Mouse (Mus musculus): ENCODE results near the gene Clta.

The Clta gene

DNA sequence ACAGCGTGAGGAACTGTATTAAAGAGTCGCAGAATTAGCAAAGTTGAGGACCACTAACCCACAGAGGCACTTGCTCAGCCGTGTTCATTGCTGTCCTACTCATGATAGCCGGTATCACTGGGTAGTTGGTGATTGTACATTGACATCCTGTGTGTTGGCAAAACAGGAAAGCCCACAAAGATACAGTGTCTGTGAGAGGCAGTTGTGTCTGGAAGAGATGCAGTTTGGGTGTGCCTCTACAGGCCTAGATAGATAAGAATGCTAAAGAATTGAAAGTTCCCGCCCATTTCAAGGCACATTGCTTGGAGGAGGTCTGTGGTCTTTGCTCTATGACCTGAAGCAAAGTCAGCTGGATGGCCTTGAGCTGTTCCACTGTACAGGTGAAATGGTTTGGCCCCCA lies at the start of gene Clta:
Clta (plus strand) TSS at position 327 of the 400 bp plus-strand sequence.
- ATAC-seq (ENCODE audit: insufficient number of reproducible peaks, low FRiP score, low TSS enrichment), result no peak

DNA sequence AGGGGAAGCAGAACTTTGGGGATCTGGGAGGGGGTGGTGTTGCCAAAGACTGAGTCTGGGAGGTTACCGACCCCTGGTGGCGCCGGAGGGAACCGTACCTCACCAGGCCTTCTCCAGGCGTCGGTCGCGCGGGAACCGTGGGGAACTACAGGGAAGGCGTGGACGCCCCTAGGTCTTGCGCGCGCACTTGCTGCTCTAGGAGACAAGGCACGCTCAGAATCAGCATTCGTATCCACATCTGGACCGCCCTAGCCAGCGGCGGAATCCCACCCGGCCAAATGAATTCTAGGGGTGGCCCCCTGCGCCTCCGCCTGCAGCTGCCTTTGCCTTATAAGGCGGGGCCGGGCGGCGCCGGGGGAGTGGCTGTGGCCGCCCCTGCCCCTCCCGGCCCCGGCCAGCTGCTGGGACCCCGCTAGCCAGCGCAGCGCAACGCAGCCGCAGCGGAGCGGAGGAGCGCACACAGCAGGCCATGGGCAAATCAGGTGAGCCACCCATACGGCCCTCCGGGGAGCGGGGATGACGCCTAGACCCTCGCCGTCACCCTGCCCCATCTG lies 46.9 kb upstream of the Clta start, which contains the start of gene Glipr2:
Glipr2 (plus strand) TSS at position 110 of the 554 bp plus-strand sequence.
- ATAC-seq (ENCODE audit: insufficient number of reproducible peaks, low FRiP score, low TSS enrichment), result no peak

DNA sequence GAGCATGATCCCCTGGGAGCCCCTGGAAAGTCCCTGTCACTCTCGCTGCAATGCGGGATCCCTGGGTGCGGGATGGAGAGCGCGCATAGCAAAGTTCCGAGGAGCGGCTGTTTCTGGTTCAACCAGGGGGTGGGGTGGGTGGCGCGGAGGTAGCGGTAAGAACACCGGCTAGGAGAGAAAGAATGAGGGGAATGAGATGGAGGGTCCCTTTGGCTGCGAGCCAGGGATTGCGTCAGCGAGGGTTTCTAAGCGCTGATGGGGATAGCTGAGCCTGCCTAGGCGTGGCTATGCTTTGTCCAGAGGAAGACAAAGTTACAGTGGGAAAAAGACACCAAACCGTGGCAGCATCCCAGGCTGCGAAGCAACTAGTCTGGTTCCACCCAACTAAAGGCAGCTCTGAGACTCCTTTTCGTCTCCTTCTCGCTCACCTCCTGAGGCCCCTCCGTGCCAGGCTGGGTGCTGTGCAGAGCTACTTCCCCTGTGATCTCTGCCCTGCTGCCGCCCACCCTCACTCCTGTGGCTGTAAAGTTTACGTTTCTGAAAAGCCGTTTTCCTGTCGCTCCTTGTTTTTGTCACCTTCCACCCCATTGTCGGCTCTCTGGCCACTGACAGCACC lies 46.3 kb upstream of the Clta start:
- no peak for ATAC-seq (ENCODE audit: insufficient number of reproducible peaks, low FRiP score, low TSS enrichment)

DNA sequence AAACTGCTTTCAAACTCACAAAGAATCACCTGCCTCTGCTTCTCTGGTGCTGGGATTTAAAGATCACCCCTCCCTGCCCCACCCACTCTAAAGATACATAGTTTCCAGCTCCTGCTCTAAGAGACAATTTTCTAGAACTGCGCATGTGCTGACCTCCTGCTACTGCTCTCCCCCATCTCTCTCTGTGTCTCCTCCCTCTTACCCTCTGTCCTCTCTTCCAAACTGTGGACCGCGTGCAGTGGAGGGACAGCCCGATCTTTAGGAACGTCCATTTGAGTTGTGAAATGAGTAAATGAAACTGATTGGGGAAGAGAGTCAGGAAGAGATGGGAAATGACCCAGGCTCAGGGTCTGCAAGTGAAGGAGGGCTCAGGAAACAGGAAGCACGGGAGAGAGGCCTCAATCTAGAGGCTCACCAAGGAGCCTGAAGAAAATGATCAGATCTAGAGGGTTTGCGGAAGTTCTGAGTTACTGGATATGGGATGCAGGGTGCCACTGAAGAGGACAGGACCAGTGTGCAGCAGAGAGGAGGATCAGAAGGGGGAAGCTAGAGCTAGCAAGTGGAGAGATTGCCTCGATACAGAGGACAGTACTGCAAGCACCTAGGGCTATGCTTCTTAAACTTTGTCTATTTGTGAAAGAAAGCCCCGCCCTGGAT lies 44.6 kb upstream of the Clta start:
- no peak for ATAC-seq (ENCODE audit: insufficient number of reproducible peaks, low FRiP score, low TSS enrichment)

DNA sequence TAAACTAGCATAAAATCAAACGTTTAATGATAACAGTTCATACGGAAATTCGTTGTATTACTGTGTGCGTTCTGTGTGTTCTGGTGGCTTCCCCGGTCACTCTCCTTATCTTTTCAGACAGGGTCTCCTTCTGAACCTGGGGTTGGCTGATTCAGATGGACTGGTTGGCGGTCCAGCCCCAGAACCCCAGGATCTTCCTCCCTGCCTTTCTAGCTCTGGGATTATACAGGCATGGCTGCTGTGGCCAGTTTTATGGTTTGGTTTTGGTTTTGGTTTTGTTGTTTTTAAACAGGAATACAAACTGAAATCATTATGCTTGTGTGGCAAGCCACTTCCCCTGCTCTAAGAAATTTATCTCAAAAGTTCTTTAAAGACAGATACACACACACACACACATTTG lies 44.0 kb upstream of the Clta start:
- ATAC-seq (ENCODE audit: insufficient number of reproducible peaks, low FRiP score, low TSS enrichment), result no peak

DNA sequence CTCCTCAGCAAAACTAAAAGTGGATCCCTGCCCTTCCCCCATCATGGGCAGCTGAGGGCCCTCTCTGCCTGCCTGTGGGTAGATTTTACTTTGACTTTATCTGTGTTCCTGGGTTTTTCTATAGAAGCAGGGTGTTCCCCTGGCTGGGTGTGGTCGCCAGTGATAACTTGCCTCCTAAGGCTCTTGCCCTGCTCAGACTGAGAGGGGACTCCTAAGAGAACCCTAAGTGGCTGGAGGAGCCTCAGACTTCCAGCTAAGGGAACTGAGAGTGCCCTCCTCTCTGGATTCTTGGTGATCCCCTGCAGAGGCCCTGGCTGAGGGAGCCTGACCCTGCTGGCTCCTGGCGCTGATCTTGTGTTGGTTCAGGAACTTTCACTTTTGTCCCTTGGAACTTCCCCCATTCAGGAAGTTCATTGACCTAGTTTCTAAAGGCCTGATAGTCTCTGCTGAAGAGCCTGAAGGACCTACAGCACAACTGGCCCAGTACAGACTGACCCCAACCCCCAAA lies 39.9 kb upstream of the Clta start:
- no peak for ATAC-seq (ENCODE audit: insufficient number of reproducible peaks, low FRiP score, low TSS enrichment)

DNA sequence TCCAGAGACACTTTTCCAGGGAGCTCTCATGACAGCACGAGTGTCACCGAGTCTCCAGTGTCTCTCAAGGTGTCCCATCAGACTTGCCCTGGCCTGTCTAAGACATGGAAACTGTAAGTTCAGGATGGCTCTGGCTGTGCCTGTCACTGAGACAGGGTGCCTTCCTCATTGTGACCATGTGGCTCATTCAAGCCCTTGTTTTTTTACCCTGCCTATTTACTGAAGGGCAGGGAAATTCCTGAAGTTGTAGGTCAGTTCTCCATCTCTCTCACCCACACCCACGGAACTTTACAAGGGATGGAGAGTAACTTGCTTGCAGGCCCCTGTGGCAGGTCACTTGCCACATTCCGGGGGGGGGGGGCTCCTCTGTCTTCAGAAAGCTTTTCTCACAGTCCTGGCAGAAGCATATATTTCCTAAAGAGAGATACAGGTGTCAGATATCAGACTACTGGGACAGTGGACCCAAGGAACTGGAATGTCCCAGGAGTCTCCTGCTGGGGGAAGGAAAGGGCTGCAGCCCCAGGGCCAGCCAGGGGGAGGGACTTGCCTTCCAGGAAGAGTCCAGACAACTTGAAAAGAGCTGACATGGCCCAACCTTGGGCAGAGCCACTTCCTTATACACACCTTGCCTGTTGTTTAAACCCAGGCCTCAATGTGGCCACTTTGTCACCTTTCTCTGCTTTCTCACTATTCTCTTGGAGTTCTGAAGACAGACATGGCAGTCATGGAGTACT lies 39.1 kb upstream of the Clta start:
- no peak for ATAC-seq (ENCODE audit: insufficient number of reproducible peaks, low FRiP score, low TSS enrichment)

DNA sequence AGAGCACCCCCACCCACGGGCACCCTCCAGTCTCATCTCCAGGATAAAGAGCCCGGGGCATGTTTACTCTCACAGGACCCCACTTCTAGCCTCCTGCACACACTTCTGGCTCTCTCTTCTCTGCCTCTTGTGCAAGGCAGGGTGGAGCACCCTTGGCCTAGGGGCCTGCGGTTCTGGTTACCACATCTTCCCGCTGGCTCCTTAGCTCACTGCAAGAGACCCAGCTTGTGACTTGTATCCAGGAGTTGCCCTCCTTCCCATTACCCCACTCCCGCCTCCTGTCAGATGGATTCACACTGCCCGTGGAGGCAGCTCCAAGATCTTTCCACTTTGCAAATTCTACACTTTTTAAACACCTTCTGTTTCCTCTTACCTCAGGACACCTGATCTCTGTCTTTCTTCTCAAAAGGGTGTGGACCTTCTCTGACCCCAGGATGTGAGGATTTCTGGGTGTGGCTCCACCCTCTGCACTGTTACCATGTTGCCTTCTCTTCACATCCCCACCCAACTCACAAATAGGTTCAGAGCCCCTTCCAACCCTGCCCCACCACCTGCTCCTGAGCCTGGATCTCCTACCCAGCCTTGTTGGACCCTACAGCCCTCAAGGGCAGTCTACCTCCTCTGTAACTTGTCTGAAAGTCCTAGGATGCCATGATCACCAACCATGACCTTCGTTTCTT lies 38.3 kb upstream of the Clta start:
- ATAC-seq (ENCODE audit: insufficient number of reproducible peaks, low FRiP score, low TSS enrichment), result no peak

DNA sequence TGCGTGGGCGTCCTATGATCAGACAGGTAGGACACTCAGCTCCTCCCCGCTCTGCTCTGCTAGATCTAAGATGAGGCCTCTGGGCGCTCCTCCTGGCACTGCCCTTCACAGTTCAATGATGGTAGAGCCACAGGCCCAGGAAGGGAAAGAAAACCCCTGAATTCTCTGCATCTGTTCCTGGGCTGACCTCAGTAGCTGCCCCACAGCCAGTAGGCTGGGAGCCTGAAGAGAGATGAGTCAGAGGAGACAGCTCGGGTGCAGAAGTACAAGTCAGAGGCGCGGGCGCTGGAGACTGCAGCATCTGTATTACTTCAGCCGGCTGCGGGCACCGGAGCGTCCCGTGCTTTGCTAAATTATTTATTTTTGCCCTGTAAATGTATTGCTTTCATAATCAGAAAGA lies 35.6 kb upstream of the Clta start:
- ATAC-seq (ENCODE audit: insufficient number of reproducible peaks, low FRiP score, low TSS enrichment), result no peak

DNA sequence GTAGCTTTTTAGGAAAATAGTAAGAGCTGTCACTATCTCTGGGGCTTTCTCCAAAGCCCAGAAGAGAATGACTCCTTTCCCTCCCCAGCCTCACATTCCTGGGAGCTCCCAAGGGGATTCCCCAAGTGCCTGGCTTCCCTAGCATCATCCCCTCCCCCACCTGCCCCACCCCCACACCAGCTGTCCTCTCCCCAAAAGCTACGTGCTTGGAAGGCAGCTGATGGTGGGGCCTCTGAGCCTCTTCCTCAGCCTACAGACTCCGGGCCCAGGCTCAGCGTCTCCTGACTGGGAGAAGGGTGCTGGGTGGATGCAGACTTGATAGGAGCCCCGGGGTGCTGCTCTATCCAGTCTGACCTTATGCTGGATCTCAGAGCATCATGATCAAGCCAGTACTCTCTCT lies 34.9 kb upstream of the Clta start:
- no peak for ATAC-seq (ENCODE audit: insufficient number of reproducible peaks, low FRiP score, low TSS enrichment)

DNA sequence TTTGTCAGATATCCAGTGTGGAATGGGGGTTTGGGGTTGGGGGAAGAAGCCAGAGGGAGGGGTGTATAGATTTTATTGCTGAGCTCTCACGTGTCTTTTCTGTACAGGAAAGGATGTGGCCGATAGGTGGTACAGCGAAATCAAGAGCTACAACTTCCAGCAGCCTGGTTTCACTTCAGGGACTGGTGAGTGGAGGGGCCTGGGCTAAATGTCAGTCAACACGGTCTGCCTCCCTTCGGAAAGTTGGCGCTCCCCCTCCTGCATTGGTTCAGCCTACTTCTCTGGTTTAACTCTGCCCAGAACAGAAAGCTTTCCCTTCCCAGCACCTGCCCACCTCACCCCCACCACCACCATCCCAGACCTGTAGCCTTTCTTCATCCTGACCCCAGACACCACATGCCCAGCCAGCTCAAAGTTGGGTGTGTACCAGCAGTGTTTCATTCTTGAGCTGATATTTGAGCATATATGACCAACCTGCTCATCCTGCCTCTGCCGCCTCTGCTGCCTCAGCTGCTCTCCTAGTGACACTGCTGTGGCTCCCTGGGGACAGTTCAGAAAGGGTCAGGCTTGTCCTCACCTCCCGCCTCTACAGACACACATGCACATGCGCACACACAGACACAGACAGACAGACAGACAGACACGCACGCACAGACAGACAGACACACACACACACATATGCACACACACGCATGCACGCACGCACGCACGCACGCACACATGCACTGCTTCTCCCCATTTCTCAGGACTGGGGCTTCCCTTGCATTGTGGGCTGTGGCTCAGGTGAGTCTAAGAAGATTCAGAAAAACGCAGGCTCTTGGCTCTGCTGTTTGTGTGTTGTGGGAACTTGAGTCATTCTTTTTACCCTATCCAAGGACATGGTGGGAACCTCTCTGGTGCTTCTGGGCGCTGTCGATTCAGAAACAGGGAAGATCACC lies 33.6 kb upstream of the Clta start:
- ATAC-seq (ENCODE audit: insufficient number of reproducible peaks, low FRiP score, low TSS enrichment), result no peak

DNA sequence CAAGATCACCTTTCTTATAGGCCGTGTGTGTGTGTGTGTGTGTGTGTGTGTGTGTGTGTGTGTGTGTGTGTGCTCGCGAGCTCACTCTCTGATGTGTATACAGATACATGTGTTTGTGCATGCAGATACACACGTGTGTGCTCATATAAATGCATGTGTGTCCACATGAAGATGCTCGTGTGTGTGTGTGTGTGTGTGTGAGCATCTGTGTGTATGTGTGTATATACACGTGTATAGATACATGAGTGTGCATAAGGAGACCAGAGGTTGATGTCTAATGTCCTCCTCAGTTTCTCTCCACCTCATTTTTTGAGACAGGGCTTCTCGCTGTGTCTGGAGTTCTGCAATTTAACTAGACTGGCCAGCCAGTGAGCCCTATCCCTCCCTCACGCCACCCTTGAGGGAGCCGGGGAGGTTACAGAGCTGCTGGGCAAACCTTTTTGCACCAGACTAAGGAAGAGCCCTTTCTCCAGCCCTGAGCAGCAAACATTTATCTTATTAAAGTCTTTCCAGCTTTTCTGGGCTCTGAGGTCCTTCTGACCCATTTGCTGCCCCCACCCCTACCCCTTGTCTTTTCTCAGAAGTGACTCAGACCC lies 32.6 kb upstream of the Clta start:
- no peak for ATAC-seq (ENCODE audit: insufficient number of reproducible peaks, low FRiP score, low TSS enrichment)

DNA sequence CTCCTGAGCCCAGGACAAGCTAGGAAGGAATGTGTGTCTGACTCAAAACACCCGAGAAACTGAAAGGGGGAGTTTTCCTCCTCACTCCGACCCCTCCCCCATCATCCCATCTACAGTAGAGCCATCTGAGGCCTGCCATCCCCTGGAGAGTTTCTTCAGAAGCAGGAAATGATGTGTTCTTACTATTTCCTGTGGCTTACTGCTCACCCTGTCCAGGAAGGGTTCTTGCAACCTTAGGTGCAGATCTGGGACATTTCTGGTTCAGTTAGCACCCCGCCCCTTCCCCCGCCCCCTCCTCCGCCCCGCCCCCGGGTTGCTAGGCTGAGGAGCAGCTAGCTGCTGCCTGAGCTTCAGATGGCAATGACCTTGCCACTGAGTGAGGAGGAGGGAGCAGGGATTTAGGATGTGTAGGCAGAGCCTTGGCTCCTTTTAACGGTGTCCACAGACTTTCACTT lies 32.1 kb upstream of the Clta start:
- no peak for ATAC-seq (ENCODE audit: insufficient number of reproducible peaks, low FRiP score, low TSS enrichment)

DNA sequence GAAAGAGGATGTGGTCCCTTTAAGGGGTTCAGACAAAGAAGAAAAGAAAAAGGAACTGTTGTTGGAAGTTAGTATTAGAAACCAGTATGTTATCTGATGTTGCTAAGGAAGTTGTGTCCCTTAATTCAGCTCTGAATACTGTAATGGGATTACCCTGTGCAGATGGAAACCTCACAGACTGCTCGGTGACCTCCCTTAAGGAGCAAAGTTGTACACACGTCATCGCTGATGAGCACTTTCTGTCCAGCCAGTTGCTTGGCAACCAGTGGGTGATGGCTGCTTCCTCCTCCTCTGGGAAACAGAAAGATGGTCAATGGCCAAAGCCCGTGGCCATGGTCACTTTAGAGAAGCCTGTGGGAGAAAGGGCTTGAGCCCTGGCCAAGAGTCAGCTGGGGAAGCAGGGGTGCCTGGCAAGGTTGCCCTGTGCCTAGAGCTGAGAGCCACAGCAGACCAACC lies 30.7 kb upstream of the Clta start:
- ATAC-seq (ENCODE audit: insufficient number of reproducible peaks, low FRiP score, low TSS enrichment), result no peak

DNA sequence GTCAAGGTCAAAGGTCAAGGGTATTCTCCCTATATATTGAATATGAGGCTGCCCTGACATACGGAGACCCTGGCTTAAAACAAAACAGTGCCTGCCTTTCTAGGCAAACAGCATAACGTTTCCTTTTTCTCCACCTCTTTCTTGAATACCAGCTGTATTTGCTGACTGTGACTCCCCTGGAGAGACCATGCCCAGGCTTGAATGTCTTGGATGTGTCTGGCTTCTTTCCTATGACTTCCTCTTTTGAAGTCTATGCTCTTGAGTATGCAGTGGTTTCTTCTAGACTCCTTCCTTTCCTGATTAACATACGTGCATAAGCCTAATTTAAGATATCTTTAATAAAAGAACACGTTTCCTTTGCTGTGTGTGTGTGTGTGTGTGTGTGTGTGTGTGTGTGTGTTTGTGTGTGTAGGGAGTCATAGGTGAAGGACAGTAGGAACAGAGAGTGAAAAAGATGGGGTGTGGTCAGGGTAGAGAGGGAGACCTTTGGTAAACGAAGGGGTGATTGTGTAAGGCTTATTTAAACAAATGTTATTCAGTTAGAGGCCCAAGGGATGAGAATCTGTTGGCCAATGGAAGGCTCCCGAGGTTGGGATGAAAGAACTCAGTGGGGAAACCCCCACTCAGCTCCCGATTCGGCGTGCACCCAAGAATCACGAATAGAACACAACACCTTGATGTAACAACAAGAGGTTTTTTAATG lies 29.2 kb upstream of the Clta start:
- ATAC-seq (ENCODE audit: insufficient number of reproducible peaks, low FRiP score, low TSS enrichment), result no peak

DNA sequence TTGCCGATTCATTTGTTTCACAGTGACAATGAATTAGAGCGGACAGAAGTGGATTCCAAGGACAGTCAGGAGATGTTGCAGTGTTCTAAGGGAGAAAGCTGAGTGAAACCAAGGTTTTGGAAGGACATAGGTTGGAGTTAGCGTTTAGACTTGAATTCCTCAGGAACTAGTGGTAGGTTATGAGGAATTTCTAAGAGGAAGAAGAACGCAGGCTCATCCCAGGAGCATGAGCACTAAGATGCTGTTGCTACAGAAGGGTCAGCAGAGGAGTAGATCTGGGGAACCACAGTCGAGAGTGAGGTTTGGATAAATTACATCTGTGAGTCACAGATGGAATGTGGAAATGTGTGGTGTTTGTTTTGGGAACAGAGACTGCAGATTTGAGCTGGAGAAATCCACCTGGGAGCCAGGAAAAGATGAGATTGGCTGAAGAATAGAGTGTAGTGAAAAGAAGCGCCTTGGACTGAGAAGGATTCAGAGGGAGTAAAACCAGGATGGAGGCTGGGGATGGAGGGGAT lies 28.0 kb upstream of the Clta start:
- no peak for ATAC-seq (ENCODE audit: insufficient number of reproducible peaks, low FRiP score, low TSS enrichment)

DNA sequence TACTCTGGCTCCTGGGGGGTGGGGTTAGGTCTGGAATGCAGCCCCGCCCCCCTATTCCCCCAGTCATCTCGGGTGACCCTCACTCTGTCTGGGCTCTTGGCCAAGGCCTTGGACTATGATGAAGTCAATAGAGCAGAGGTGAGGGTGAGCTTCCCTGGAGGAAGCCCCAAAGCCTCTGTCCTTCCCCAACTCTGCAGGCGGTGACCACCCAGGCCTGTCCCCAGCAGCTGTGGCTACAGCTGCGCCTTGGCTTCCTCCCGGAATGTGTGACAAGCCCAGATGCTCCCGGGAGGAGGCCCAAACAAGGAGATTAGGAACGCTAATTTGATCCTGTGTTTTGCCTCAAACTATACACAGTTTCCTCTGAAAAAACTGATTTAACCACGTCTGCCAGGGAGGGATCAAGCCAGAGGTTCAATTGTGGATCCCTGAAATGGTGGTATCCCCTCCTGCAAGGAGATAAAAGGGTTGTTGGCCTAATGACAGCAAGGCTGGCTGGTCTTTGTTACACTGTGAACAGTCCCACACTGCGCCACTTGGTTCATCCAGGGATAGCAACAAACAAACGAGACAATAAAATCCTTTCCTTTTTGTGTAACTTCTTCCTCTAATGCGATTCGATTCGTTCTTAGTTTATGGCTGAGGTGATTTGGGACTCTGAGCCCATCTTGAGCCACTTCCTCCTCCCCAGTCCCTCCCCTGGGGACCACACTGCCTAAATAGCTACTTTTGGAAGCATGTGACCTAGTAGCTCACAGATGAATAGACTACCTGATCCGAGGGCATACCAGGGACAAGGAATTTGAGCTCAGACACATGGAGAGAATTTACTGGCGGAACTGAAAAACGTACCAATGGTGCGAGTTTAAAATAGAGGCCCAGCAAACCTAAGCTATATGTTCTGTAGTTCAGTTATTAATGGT lies 25.5 kb upstream of the Clta start:
- no peak for ATAC-seq (ENCODE audit: insufficient number of reproducible peaks, low FRiP score, low TSS enrichment)

All from cerebellum, adult (tissue).